In the genomic region with DNA sequence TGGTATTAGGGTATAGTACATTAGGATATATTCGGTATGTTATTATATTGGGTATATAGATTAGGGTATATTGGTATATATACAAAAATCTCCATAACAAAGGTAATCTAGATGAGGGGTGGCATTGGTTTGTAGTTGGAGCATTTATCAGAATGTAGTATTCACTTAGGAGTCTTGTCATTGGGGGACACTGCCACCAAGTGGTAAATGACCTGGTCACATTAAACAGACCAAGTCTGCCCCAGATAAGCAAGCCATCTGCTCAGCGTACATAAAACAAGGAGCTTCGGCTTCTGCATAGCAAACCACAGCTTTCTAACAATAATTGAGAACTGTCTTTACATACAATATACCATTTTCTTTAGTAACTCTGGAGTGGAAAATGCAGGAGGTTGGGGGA, we compare ENCODE assay signal across 9 mouse cellular contexts.
A peak's percentile ranks its signal among the peaks of the same experiment; 100 is the strongest.
DNase-seq lines count a peak whose midpoint lies in the region; ATAC-seq lines count a peak whose summit lies in the region.
"Had no signal": no experiment of that assay in that cellular context is flagged by ENCODE, and none has a peak within 500 bp of the region (broad histone marks: within the 10 kb centered on the region; RNA-seq: fewer than 3 reads in every experiment).

No protein-coding gene starts in this region.

- 84% methylated on average over 3 of the region's 3 CpGs for WGBS in hindbrain, embryonic 11.5 days
- 73% methylated on average over 3 of the region's 3 CpGs for WGBS in hindbrain, embryonic 16.5 days
- 72% methylated on average over 3 of the region's 3 CpGs for whole genome bisulfite sequencing in embryonic facial prominence, embryonic 14.5 days

- H3K4me3 ChIP-seq in hindbrain, embryonic 11.5 days (ENCODE audit: low read depth, low read length) = no peak overlapping the region
- H3K4me3 ChIP-seq in hindbrain, embryonic 16.5 days (ENCODE audit: low read length) = no peak overlapping the region
- H3K4me3 ChIP-seq in embryonic facial prominence, embryonic 14.5 days (ENCODE audit: low read depth, low read length) = no peak overlapping the region
- H3K4me3 ChIP-seq: limb, embryonic 13.5 days had no signal

- peak; percentile 25 for DNase-seq in hindbrain, embryonic 11.5 days (ENCODE audit: low spot score)
- peak; percentile 44 for DNase-seq in 3T3-L1 (ENCODE audit: low read depth, low spot score)
- peak; percentile 8 for DNase-seq in adrenal gland, adult 2 months
- peak; percentile 38 for DNase-seq in embryonic facial prominence, embryonic 14.5 days (ENCODE audit: low spot score)
- DNase-seq in retina, postnatal 7 days (ENCODE audit: low read depth, low spot score) = peak; percentile 38
- no peak for DNase-seq in spleen, postnatal 36 days (ENCODE audit: low spot score in 2 of 2)
- no peak for DNase-seq in urinary bladder, postnatal 10 days (ENCODE audit: low spot score)

- no peak overlapping the region for H3K4me2 ChIP-seq in hindbrain, embryonic 11.5 days (replicated peaks; ENCODE audit: low read depth, low read length)
- no peak overlapping the region for H3K4me2 ChIP-seq in hindbrain, embryonic 16.5 days (ENCODE audit: low read length)
- H3K4me2 ChIP-seq in embryonic facial prominence, embryonic 14.5 days (ENCODE audit: low read depth, low read length) = no peak overlapping the region
- H3K4me2 ChIP-seq: limb, embryonic 13.5 days had no signal

- no peak overlapping the region for H3K27ac ChIP-seq in hindbrain, embryonic 11.5 days (ENCODE audit: low read depth, low read length)
- H3K27ac ChIP-seq in hindbrain, embryonic 16.5 days (ENCODE audit: low read depth, low read length) = no peak overlapping the region
- no peak overlapping the region for H3K27ac ChIP-seq in embryonic facial prominence, embryonic 14.5 days (replicated peaks; ENCODE audit: low read depth, low read length)
- H3K27ac ChIP-seq: limb, embryonic 13.5 days had no signal

- H3K36me3 ChIP-seq in hindbrain, embryonic 11.5 days (ENCODE audit: control insufficient read depth, insufficient read depth, low read length) = no peaks in the 10 kb centered on the region
- no peaks in the 10 kb centered on the region for H3K36me3 ChIP-seq in hindbrain, embryonic 16.5 days (ENCODE audit: control insufficient read depth, insufficient read depth, low read length)
- H3K36me3 ChIP-seq in embryonic facial prominence, embryonic 14.5 days (ENCODE audit: control insufficient read depth, insufficient read depth, low read length) = no peaks in the 10 kb centered on the region
- H3K36me3 ChIP-seq: limb, embryonic 13.5 days had no signal

- no peaks in the 10 kb centered on the region for H3K27me3 ChIP-seq in hindbrain, embryonic 11.5 days (ENCODE audit: control insufficient read depth, insufficient read depth, low read length)
- H3K27me3 ChIP-seq in hindbrain, embryonic 16.5 days (replicated peaks; ENCODE audit: control insufficient read depth, insufficient read depth, low read length) = no peaks in the 10 kb centered on the region
- no peaks in the 10 kb centered on the region for H3K27me3 ChIP-seq in embryonic facial prominence, embryonic 14.5 days (replicated peaks; ENCODE audit: control insufficient read depth, insufficient read depth, low read length)
- H3K27me3 ChIP-seq: limb, embryonic 13.5 days had no signal

- H3K9ac ChIP-seq in hindbrain, embryonic 11.5 days (ENCODE audit: low read depth, low read length) = no peak overlapping the region
- no peak overlapping the region for H3K9ac ChIP-seq in hindbrain, embryonic 16.5 days (ENCODE audit: low read depth, low read length)
- no peak overlapping the region for H3K9ac ChIP-seq in embryonic facial prominence, embryonic 14.5 days (ENCODE audit: low read depth, low read length)
- H3K9ac ChIP-seq: limb, embryonic 13.5 days had no signal

- no peak for ATAC-seq in hindbrain, embryonic 11.5 days (ENCODE audit: low FRiP score)
- ATAC-seq in hindbrain, embryonic 16.5 days = no peak
- no peak for ATAC-seq in embryonic facial prominence, embryonic 14.5 days (ENCODE audit: low read depth)

- H3K4me1 ChIP-seq in hindbrain, embryonic 11.5 days (replicated peaks; ENCODE audit: control insufficient read depth, insufficient read depth, low read length) = no peaks in the 10 kb centered on the region
- no peaks in the 10 kb centered on the region for H3K4me1 ChIP-seq in hindbrain, embryonic 16.5 days (ENCODE audit: control insufficient read depth, insufficient read depth, low read depth, low read length)
- no peaks in the 10 kb centered on the region for H3K4me1 ChIP-seq in embryonic facial prominence, embryonic 14.5 days (ENCODE audit: control insufficient read depth, insufficient read depth, low read length)
- H3K4me1 ChIP-seq: limb, embryonic 13.5 days had no signal

- H3K9me3 ChIP-seq in hindbrain, embryonic 11.5 days (ENCODE audit: control insufficient read depth, low read length) = no peaks in the 10 kb centered on the region
- H3K9me3 ChIP-seq in hindbrain, embryonic 16.5 days (ENCODE audit: control insufficient read depth, low read length) = no peaks in the 10 kb centered on the region
- no peaks in the 10 kb centered on the region for H3K9me3 ChIP-seq in embryonic facial prominence, embryonic 14.5 days (ENCODE audit: control insufficient read depth, low read length)
- H3K9me3 ChIP-seq: limb, embryonic 13.5 days had no signal

Comparison
In these comparisons a context has a peak if more than half of its experiments do, and no peak if none do; other contexts are left out.
1. DNase-seq: peak in hindbrain, embryonic 11.5 days (single experiment), 3T3-L1 (single experiment), adrenal gland, adult 2 months (single experiment), embryonic facial prominence, embryonic 14.5 days (single experiment) and retina, postnatal 7 days (single experiment); none in spleen, postnatal 36 days (0 of 2) and urinary bladder, postnatal 10 days (single experiment).